Mouse (Mus musculus) stomach, embryonic 15.5 days (tissue): ENCODE measurements around the gene 1300017J02Rik. TPM values are rescaled to one million over a fixed set of nuclear protein-coding genes. Genes with fewer than 3 reads are reported as not detected.
"Not testable (repeated sequence)": the region's sequence is repeated elsewhere in the genome, so short reads cannot be mapped to it uniquely, and the experiment has no call there.

ENCODE experiments used
- ATAC-seq: fragments of 200-750 bp; cut with Nextera tagmentation; 2 replicates; pipeline ENCODE4 v1.8.0; 2017; ENCODE audit warnings: low read depth, moderate number of reproducible peaks, moderate TSS enrichment; ENCODE audit not compliant: insufficient read depth, low FRiP score
- H3K27ac ChIP-seq: fragments of 300-500 bp; sonication (generic); 2 replicates; pipeline ENCODE4 v1.5.1; 2015; ENCODE audit warnings: mild to moderate bottlenecking, inconsistent platforms
- H3K27me3 ChIP-seq: fragments of 300-500 bp; sonication (generic); replicated peaks from 2 replicates; pipeline ENCODE4 v1.6.1; 2015; ENCODE audit warnings: inconsistent platforms
- H3K36me3 ChIP-seq: fragments of 300-500 bp; sonication (generic); 2 replicates; pipeline ENCODE4 v1.6.1; 2015; ENCODE audit warnings: inconsistent platforms
- H3K4me1 ChIP-seq: fragments of 300-500 bp; sonication (generic); 2 replicates; pipeline ENCODE4 v1.6.1; 2015; ENCODE audit warnings: inconsistent platforms
- H3K4me2 ChIP-seq: fragments of 300-500 bp; sonication (generic); 2 replicates; pipeline ENCODE4 v1.6.1; 2015; ENCODE audit warnings: mild to moderate bottlenecking, inconsistent platforms
- H3K4me3 ChIP-seq: fragments of 300-500 bp; sonication (generic); replicated peaks from 2 replicates; pipeline ENCODE4 v1.5.1; 2015; ENCODE audit warnings: inconsistent platforms
- H3K9ac ChIP-seq: fragments of 300-500 bp; sonication (generic); 2 replicates; pipeline ENCODE4 v1.6.1; 2015; ENCODE audit warnings: inconsistent platforms
- H3K9me3 ChIP-seq: fragments of 300-500 bp; sonication (generic); 2 replicates; pipeline ENCODE4 v1.6.1; 2016; ENCODE audit warnings: inconsistent platforms
- WGBS: fragments of 180-500 bp; shearing (Covaris S2); methylation state at CpG from one replicate; pipeline ENCODE4 v1.1.7; 2015; 5-methylcytosine and 5-hydroxymethylcytosine counted together
- polyA plus RNA-seq: library from polyadenylated mRNA; unstranded; fragments of >200 nt; fragmentation: Nextera tagmentation; extraction: Ambion mirVana; gene quantifications from 2 replicates; pipeline ENCODE4 v1.2.1, GENCODE M21; 2015

The 1300017J02Rik gene
- polyA plus RNA-seq = 3.2 and 6.6 TPM in 2 replicates

- H3K9me3 ChIP-seq = no peaks in the 10 kb centered on the region
- H3K27me3 ChIP-seq = no peaks in the 10 kb centered on the region
- H3K27ac ChIP-seq = peak within 1 kb of the TSS; percentile 86
- H3K9ac ChIP-seq = peak within 1 kb of the TSS; percentile 87
- H3K4me1 ChIP-seq = no peaks in the 10 kb centered on the region
- H3K4me2 ChIP-seq = peak within 1 kb of the TSS; percentile 76
- peak; percentile 97 for ATAC-seq
- peak within 1 kb of the TSS; percentile 97 for H3K4me3 ChIP-seq
- under 1% methylated on average over 49 of the region's 49 CpGs for WGBS
- H3K36me3 ChIP-seq = peaks cover 7% of the 10 kb centered on the region; the same call in 1 of the 2 replicates
These were observed at the start of gene 1300017J02Rik, which contains the start of gene Topbp1 for GRCm38 (mm10) chr9:103304927-103305326. Gene 1300017J02Rik (minus strand): TSS chr9:103305082. Gene Topbp1 (plus strand): TSS chr9:103305215.

DNA sequence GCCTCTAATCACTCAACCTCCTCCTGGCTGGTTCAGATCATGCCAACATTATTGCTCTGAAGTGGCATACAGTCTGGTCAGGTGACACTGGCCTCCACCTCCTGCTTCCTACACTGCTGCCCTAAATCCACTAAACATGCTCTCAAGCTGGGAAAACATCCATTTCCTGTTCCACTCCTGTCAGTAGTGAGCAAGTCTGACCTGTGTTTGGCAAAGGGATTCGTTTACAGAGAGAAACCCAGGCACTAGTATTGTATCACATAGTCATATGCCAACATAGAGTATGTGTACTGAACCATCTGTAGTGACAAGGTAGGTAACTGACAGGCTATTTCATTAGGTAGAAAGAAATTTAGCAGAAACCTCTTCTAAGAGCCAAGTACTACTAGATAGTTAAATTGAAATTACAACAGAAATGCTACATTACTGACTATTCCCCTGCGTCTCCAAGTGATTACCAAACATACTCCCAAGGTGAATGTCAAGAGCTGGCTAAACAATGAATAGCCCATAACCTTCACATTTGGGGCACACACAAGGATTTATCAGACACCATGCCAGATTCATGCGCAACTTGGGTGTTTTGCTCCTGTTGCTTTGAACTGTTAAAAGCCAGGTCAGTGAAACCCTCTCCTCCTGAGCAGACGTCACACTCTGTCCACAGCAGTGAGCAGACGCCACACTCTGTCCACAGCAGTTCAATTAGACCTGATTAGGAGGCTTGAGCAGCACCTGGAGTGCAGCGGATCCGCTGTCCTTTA lies 48.8 kb upstream of the 1300017J02Rik start:
- not testable (repeated sequence) for ATAC-seq, H3K9ac ChIP-seq, H3K27me3 ChIP-seq, H3K4me1 ChIP-seq, H3K9me3 ChIP-seq, H3K4me2 ChIP-seq, H3K27ac ChIP-seq, H3K4me3 ChIP-seq
- H3K36me3 ChIP-seq = peaks cover 29% of the 10 kb centered on the region
- WGBS = 77% methylated on average over 7 of the region's 7 CpGs

GRCm38 (mm10) chr9:103348791-103349190 lies 43.9 kb upstream of the 1300017J02Rik start:
- H3K4me1 ChIP-seq = no peaks in the 10 kb centered on the region
- no peaks in the 10 kb centered on the region for H3K9me3 ChIP-seq
- H3K9ac ChIP-seq = no peak overlapping the region
- H3K27ac ChIP-seq = no peak overlapping the region
- ATAC-seq = no peak
- H3K27me3 ChIP-seq = no peaks in the 10 kb centered on the region
- no peak overlapping the region for H3K4me2 ChIP-seq
- H3K4me3 ChIP-seq = no peak overlapping the region
- peaks cover 22% of the 10 kb centered on the region for H3K36me3 ChIP-seq

DNA sequence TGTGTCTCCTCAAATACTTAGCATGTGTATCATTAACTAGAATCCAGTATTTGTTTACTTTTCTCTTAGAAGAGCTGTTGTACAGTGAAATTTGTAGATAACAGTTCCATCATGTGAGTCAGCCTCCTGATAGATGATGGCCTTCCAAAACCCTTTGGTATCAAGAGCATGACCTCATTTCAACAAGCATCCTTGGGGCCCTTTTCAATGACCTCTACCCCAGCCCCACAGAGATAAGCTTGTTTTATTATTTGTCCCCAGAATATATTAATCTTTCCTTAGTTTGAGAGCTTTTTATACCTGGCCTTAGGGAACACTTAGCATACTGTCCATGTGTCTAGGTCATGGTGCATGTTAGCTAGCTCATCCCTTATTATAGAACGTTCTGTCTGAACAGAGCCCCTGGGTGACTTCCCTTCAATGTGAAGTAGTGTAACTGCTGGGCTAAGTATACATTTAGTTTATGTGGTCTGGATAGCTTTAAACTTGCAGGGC lies 43.2 kb upstream of the 1300017J02Rik start:
- H3K4me1 ChIP-seq = no peaks in the 10 kb centered on the region
- peaks cover 28% of the 10 kb centered on the region for H3K36me3 ChIP-seq
- H3K27ac ChIP-seq = no peak overlapping the region
- no peak overlapping the region for H3K4me3 ChIP-seq
- H3K9ac ChIP-seq = no peak overlapping the region
- H3K9me3 ChIP-seq = no peaks in the 10 kb centered on the region
- 72% methylated on average over 1 of the region's 1 CpGs for WGBS
- ATAC-seq = no peak
- no peak overlapping the region for H3K4me2 ChIP-seq
- H3K27me3 ChIP-seq = no peaks in the 10 kb centered on the region

DNA sequence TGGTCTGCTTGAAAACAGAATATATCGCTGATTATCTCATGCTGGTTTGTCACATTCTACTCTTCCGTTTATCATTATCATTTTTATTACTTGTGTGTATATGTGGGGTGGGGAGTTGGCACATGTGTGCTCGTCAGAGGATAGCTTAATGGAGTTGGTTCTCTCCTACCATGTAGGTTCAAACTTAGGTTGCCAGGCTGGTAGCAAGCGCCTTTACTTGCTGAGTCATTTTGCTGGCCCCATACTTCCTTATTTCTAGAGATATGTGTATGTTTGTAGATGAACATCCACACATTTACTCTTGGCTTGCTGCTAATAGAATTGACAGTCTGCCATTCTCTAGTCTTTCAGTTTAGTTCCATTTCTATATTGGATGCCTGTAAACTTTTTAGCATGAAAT lies 42.2 kb upstream of the 1300017J02Rik start:
- ATAC-seq = no peak
- Histone ChIP-seq H3K27ac (no peak overlapping the region), H3K4me3 (no peak overlapping the region), H3K27me3 (no peaks in the 10 kb centered on the region), H3K4me1 (no peaks in the 10 kb centered on the region), H3K4me2 (no peak overlapping the region), H3K9ac (no peak overlapping the region), H3K36me3 (peaks cover 34% of the 10 kb centered on the region), H3K9me3 (no peaks in the 10 kb centered on the region)
- WGBS = 81% methylated on average over 4 of the region's 4 CpGs

DNA sequence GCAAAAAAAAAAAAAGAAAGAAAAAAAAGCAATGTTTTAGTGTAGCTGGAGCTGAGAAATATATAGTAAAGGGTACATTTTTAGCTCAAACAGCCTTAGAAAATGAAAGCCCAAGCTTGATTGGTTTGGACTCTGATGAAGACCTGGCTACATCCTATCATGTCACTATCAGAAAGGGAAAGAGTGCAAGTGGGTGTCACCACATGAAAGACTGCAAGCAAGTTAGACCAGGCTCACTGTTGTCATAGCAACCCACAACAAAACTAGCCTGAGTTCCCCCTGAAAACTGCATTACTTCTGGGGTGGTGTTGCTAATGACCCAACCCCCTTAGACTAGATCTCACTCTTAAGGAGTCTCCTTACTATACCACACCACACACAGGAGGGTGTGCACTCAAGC lies 32.0 kb upstream of the 1300017J02Rik start:
- H3K36me3 ChIP-seq = peaks cover 73% of the 10 kb centered on the region
- H3K4me3 ChIP-seq = no peak overlapping the region
- no peaks in the 10 kb centered on the region for H3K9me3 ChIP-seq
- H3K27me3 ChIP-seq = no peaks in the 10 kb centered on the region
- ATAC-seq = no peak
- no peak overlapping the region for H3K27ac ChIP-seq
- no peak overlapping the region for H3K4me2 ChIP-seq
- no peak overlapping the region for H3K9ac ChIP-seq
- no peaks in the 10 kb centered on the region for H3K4me1 ChIP-seq

DNA sequence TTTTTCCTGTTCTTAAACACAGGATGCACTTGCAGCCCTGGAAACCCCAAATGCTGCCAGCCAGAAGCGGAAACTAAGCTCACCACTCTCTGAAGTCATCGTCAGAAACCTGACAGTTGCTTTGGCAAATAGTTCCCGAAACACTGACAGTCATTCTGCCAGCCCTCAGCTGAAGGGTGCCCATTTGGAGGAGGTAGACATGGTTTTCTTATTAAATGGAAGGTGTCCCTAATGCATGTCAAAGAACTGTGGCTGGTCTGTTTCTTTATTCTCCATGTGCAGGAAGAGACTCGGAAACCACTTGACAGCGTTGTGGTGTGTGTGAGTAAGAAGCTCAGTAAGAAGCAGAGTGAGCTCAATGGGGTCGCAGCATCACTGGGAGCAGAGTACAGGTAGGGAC lies 27.8 kb upstream of the 1300017J02Rik start:
- no peak overlapping the region for H3K4me3 ChIP-seq
- no peaks in the 10 kb centered on the region for H3K4me1 ChIP-seq
- peaks cover 58% of the 10 kb centered on the region for H3K36me3 ChIP-seq
- H3K9ac ChIP-seq = no peak overlapping the region
- no peak overlapping the region for H3K27ac ChIP-seq
- no peaks in the 10 kb centered on the region for H3K9me3 ChIP-seq
- 88% methylated on average over 6 of the region's 6 CpGs for WGBS
- no peak overlapping the region for H3K4me2 ChIP-seq
- no peak for ATAC-seq
- no peaks in the 10 kb centered on the region for H3K27me3 ChIP-seq

DNA sequence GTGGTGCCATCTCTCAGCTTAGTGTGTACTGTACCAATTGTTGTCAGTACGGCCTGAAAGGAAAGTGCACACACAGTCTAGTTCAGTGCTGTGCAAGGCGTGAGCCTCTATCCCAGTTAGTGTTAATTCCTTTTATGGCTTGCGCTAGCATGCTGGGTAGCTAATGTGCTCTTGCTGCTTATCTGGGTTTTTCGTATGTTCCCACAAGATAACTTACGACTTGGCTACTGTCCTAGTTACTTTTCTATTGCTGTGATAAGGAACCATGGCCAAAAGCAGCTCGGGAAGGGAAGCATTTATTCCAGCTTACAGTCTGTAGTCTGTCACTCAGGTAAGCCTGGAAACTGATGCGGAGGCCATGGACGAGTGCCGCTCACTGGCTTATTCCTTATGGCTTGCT lies 21.6 kb upstream of the 1300017J02Rik start:
- peak; percentile 82; the same call in 1 of the 2 replicates for ATAC-seq

GRCm38 (mm10) chr9:103324678-103325077 lies 19.8 kb upstream of the 1300017J02Rik start:
- Histone ChIP-seq H3K9me3 (no peaks in the 10 kb centered on the region), H3K9ac (no peak overlapping the region), H3K4me1 (no peaks in the 10 kb centered on the region), H3K27ac (no peak overlapping the region), H3K36me3 (peaks cover 61% of the 10 kb centered on the region), H3K27me3 (no peaks in the 10 kb centered on the region), H3K4me3 (no peak overlapping the region), H3K4me2 (no peak overlapping the region)
- ATAC-seq = no peak
- WGBS = 100% methylated on average over 1 of the region's 2 CpGs

More for the DNA sequence above, 21.6 kb upstream of the 1300017J02Rik start:
- Histone ChIP-seq H3K27ac (no peak overlapping the region), H3K4me1 (no peaks in the 10 kb centered on the region), H3K4me3 (no peak overlapping the region), H3K9ac (no peak overlapping the region), H3K4me2 (no peak overlapping the region), H3K27me3 (no peaks in the 10 kb centered on the region), H3K9me3 (no peaks in the 10 kb centered on the region), H3K36me3 (peaks cover 53% of the 10 kb centered on the region)
- WGBS = 73% methylated on average over 9 of the region's 9 CpGs

GRCm38 (mm10) chr9:103309832-103310231 lies 5.0 kb upstream of the 1300017J02Rik start:
- Histone ChIP-seq H3K27ac (no peak overlapping the region), H3K4me1 (no peaks in the 10 kb centered on the region), H3K36me3 (peaks cover 12% of the 10 kb centered on the region; the same call in 1 of the 2 replicates), H3K27me3 (no peaks in the 10 kb centered on the region), H3K4me2 (no peak overlapping the region), H3K4me3 (no peak overlapping the region), H3K9ac (no peak overlapping the region), H3K9me3 (no peaks in the 10 kb centered on the region)
- no peak for ATAC-seq
- WGBS = 87% methylated on average over 6 of the region's 6 CpGs

GRCm38 (mm10) chr9:103305332-103306041 lies 605 bp upstream of the 1300017J02Rik start:
- WGBS = under 1% methylated on average over 40 of the region's 40 CpGs

DNA sequence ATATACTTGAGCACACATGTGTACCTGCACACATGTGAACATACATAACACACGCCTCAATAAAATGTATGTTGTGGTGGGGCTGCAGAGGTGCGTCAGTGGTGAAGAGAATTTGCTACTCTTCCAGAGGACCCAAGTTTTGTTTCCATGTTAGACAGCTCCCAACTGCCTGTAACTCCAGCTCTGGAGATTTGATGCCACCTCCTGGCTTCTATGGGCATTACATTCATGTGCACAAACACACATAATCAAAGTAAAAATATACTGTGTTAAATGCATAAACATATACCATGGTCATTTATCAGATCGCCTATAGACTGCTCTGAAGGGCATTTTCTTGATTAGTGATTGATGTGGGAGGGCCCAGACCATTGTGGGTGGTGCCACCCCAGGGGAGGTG lies 2.2 kb downstream of the 1300017J02Rik start:
- H3K27ac ChIP-seq = no peak overlapping the region
- ATAC-seq = peak; percentile 4; the same call in 1 of the 2 replicates

More at GRCm38 (mm10) chr9:103305332-103306041, 605 bp upstream of the 1300017J02Rik start:
- peak overlapping the region; percentile 76 for H3K4me2 ChIP-seq
- no peaks in the 10 kb centered on the region for H3K4me1 ChIP-seq
- H3K27ac ChIP-seq = peak overlapping the region; percentile 67
- H3K9me3 ChIP-seq = no peaks in the 10 kb centered on the region
- H3K4me3 ChIP-seq = peak overlapping the region; percentile 97
- H3K9ac ChIP-seq = peak overlapping the region; percentile 87
- H3K27me3 ChIP-seq = no peaks in the 10 kb centered on the region
- peak; percentile 70 for ATAC-seq
- H3K36me3 ChIP-seq = peaks cover 7% of the 10 kb centered on the region; the same call in 1 of the 2 replicates

More for the DNA sequence above, 2.2 kb downstream of the 1300017J02Rik start:
- WGBS = 53% methylated on average over 3 of the region's 3 CpGs
- Histone ChIP-seq H3K4me2 (no peak overlapping the region), H3K4me3 (no peak overlapping the region), H3K4me1 (no peaks in the 10 kb centered on the region), H3K9me3 (no peaks in the 10 kb centered on the region), H3K27me3 (no peaks in the 10 kb centered on the region), H3K9ac (no peak overlapping the region), H3K36me3 (no peaks in the 10 kb centered on the region)
